Mouse (Mus musculus): ENCODE data around the gene Leo1.
"Not testable (repeated sequence)": the region's sequence is repeated elsewhere in the genome, so short reads cannot be mapped to it uniquely, and the experiment has no call there.

Gene Leo1

DNA sequence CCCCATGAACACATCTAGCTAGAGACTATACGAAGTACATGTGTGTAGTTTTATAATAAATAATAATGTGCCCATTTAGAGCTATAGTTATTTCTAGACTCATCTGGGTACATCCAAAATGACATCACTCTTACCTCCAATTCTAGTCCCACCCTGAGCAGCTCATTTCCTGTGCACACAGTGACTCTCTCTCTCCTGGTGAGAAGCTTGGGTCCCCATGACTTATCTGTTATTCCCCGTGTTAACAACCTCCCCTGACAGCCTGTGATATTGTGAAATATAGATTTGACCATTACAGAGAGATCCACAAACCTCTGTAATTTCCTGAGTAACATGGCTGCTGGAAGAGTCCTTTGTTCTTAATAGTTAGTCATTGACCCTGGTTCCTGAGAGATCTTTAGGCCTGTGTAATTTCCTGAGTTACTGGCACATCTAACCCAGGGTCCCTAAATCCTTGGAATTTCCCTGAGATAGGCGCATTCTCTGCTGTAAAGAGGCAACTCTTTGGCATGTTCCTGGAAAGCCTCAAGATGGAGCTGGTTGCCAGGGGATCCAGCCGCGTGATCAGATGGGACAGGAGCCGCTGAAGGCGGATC, 15.4 kb upstream of the Leo1 start:
- no peak for DNase-seq (ENCODE audit: low spot score)

GRCm38 (mm10) chr9:75427366-75428273, 13.7 kb upstream of the Leo1 start:
- DNase-seq (ENCODE audit: low spot score), result no peak

GRCm38 (mm10) chr9:75428274-75428600, 13.1 kb upstream of the Leo1 start:
- no peak for DNase-seq (ENCODE audit: low spot score)

- DNase-seq (ENCODE audit: low spot score), result no peak
Measured at GRCm38 (mm10) chr9:75429040-75429439, 12.3 kb upstream of the Leo1 start.

DNA sequence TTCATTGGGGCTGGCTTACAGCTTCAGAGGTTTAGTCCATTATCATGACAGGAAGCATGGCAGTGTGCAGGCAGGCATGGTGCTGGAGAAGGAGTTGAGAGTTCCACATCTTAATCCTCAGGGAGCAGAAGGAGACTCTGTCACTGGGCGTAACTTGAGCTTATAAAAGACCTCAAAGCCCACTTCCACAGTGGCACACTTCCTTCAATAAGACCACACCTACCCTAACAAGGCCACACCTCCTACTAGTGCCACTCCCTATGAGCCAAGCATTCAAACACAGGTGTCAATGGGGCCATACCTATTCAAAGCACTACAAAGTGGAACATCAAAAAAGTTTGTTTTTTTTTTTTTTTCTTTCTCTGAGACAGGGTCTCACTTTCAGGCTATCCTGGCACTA, 11.7 kb upstream of the Leo1 start:
- no peak for DNase-seq (ENCODE audit: low spot score)

- no peak for DNase-seq (ENCODE audit: low spot score)
Measured at GRCm38 (mm10) chr9:75430822-75431621, 10.3 kb upstream of the Leo1 start.

DNA sequence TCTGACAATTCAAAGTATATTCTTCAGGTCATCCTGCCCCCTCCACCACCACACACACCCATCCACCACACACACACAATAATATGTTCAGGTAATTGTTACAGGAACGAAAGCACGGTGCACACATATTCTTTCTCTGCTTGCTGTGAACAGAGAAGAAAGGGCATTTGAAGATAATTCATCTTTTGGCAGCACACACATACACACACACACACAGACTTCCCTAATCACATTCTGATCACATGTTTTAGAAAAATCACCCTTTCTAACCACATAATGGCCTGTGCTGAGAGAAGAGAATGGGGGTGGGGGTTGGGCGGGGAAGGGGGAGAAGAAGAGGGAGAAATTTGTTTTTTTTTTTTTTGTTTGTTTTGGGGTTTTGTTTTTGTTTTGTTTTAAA, 8.6 kb upstream of the Leo1 start:
- DNase-seq (ENCODE audit: low spot score), result no peak

- DNase-seq (ENCODE audit: low spot score), result no peak
Measured at GRCm38 (mm10) chr9:75434172-75434793, 7.0 kb upstream of the Leo1 start.

- no peak for DNase-seq (ENCODE audit: low spot score)
Measured at GRCm38 (mm10) chr9:75434872-75435271, 6.5 kb upstream of the Leo1 start.

- DNase-seq (ENCODE audit: low spot score), result no peak
Measured at GRCm38 (mm10) chr9:75435291-75435690, 6.0 kb upstream of the Leo1 start.

GRCm38 (mm10) chr9:75435918-75436317, 5.4 kb upstream of the Leo1 start:
- DNase-seq (ENCODE audit: low spot score), result peak; percentile 80

DNA sequence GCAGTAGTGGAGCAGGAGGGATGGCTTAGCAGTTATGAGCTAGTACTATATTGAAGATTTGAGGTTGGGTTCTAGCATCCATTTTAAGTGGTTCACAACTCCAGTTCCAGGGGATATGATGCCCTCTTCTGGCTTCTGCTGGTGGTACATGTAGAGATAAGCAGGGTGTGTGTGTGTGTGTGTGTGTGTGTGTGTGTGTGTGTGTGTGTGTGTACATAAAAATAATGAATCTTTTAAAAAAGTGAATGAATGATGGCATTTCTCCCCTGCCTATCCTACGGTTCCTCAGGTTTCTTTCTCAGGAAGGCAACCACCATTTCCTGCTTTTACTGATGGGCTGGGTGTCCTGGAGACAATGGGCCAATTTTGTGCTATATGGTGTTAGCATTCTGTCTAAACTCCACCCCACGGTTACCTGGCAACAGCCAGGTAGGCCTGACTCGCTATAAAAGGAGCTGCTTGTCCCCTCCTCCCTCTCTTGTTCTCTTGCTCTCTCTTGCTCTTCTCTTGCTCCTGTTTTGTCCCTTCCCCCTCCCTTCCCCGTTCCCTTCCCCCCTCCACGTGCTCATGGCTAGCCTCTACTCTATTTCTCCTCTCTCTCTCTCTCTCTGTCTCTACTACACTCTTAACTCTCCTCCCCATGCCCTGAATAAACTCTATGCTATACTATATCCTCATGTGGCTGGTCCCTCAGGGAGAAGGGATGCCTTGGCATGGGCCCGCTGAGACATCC, 3.5 kb upstream of the Leo1 start:
- DNase-seq (ENCODE audit: low spot score), result no peak

- no peak for DNase-seq (ENCODE audit: low spot score)
Measured at GRCm38 (mm10) chr9:75441691-75442131, 387 bp downstream of the Leo1 start.

DNA sequence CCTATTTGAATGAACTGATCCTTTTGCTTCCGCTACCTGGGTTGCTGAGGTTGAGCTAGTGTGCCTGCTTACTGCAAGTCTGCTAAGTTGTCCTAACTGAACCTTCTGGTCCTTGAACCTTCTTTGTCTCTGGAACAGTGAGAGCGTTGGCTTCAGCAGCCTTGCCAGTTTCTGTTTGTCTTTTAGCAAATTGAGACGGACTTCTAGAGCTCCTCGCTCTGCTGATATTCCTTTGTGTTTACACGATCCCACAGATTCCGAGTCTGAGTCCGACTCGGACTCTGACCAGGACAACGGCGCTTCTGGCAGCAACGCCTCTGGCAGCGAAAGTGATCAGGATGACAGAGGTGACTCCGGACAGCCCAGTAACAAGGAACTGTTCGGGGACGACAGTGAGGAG, 3.7 kb downstream of the Leo1 start:
- DNase-seq (ENCODE audit: low spot score), result peak; percentile 51

DNA sequence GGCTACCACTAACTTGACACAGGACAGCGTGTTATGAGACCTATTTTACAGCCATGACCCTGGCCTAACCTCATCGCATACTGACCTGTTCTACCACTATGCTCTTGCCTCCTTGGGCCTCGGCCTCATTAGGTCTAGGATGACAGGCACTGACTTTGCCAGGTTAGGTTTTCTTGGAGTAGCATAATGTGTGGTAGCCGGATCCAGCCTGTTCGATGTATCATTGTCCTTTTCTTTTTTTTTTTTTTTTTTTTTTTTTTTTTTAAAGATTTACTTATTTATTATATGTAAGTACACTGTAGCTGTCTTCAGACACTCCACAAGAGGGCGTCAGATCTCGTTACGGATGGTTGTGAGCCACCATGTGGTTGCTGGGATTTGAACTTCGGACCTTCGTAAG, 5.2 kb downstream of the Leo1 start:
- DNase-seq (ENCODE audit: low spot score), result not testable (repeated sequence)

GRCm38 (mm10) chr9:75448021-75448420, 6.7 kb downstream of the Leo1 start:
- DNase-seq (ENCODE audit: low spot score), result no peak

DNA sequence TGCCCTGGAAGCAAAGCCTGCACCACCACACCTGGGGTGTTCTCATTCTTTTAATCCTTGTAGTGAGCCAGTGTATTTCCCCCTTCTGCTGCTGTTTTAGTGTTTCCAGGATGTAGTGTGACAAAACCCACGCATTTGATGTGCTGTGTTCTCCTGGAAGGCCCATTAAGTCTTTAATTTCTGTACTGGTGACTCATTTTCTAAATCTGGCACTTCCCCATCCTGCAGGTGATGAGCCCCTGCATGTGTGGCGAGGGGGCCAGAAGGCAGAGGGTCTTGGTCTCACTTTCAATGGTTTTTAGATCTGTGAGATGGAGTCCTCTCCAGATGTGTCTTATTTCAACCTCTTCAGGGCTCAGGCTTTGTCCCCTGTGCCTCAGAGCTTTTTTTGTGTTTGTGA, 12.7 kb downstream of the Leo1 start:
- no peak for DNase-seq (ENCODE audit: low spot score)

DNA sequence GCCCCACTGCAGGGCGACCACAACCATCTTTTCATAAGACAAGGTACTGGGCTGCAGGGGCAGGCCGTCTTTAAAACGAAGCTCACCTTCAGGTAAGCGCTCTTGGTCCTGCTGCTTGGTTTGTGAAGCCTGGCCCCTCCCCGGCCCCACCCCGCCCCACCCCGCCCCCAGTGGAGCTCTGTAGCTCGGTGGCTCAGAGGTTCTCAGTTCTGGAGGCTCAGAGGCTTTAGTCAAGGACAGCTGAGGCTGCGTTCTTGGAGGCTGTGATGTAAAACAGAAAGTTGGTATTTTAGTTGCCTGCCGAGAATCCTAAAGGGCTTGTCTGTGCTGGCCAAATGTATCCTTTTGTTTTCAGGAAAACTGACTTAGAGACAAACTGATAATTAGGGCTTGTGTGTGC, 14.4 kb downstream of the Leo1 start:
- no peak for DNase-seq (ENCODE audit: low spot score)

DNA sequence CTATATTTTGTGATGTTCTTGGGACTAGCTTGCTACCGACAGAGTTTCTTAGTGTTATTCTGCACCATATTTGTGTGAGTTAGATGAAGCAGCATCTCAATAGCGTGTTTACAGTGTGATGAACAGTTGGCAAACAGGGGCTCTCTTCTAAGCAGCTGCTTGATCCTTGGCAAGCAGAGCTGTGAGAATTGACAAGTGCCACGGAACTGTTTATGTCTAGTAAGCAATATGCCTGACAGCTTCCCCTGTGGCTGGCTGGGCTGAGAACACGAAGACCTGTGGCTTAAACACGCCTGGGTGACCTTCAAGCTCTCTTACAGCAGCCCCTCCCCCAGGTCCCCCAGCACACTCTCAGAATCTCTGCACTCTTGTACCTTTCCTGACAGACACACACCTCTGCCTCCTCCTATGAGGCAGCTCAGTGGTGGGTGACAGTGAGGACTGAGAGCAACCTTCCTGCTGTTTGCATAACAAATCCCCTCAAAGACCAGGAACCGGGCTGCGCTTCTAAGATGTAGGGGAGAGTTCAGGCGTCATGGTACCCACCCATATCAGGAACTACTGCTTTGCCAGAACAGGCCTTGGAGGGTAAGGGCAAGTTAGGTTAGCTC, 21.8 kb downstream of the Leo1 start:
- no peak for DNase-seq (ENCODE audit: low spot score)

DNA sequence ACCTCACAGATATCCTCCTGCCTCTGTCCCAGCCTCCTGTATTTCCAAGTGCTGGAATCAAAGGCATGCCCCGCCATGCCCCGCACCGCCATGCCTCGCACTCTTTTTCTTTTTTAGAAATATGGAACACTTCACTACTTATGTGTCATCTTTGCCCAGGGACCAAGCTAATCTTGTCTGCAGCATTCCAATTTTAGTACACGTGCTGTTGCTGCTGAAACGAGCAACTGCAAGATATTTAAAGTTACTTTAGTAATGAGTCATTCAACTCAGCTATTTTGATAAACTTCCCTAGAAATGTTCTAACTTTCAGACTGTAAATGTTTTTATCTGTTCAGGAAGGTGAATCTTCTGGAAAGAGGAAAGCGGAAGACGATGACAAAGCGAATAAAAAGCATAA, 24.5 kb downstream of the Leo1 start:
- no peak for DNase-seq (ENCODE audit: low spot score)

- DNase-seq (ENCODE audit: low spot score), result no peak
Measured at GRCm38 (mm10) chr9:75466641-75467040, 25.3 kb downstream of the Leo1 start.
